Mouse (Mus musculus): ENCODE measurements around the gene Entpd8. TPM values are rescaled to one million over a fixed set of nuclear protein-coding genes. Genes with fewer than 3 reads are reported as not detected.

Entpd8 gene
- polyA plus RNA-seq (2016; fragmentation: Nextera tagmentation; extraction: Ambion mirVana) = not detected in 2 replicates

DNA sequence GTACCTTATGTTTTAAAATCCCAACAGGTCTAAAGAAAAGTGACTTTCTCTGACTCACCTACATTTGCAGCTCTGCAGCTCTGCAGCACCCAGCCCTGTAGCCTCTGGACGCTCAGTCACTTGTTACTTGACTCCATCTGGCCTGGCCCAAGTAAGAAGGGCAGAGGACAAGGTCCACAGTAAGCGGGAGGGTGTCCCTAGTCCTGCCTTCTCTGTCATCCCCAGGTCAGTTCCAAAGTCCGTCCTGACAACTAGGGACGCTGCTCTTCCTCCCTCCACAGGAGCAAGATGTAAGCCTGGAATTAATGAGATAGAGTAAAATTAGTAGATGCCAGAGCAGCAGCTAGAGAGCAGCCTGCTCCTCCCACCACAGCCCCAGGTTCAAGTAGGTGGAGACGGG, at the start of gene Entpd8:
Entpd8 (plus strand) TSS at position 229 of the 400 bp plus-strand sequence.
- no peaks in the 10 kb centered on the region for H3K4me1 ChIP-seq
- no peak within 1 kb of the TSS for H3K27ac ChIP-seq
- H3K4me2 ChIP-seq (replicated peaks) = no peak within 1 kb of the TSS
- ATAC-seq (ENCODE audit: low FRiP score, low read depth) = no peak
- no peak within 1 kb of the TSS for H3K9ac ChIP-seq
- no peaks in the 10 kb centered on the region for H3K36me3 ChIP-seq
- H3K9me3 ChIP-seq = no peaks in the 10 kb centered on the region
- 73% methylated on average over 5 of the region's 5 CpGs for WGBS
- no peak within 1 kb of the TSS for H3K4me3 ChIP-seq
- H3K27me3 ChIP-seq (replicated peaks) = no peaks in the 10 kb centered on the region

DNA sequence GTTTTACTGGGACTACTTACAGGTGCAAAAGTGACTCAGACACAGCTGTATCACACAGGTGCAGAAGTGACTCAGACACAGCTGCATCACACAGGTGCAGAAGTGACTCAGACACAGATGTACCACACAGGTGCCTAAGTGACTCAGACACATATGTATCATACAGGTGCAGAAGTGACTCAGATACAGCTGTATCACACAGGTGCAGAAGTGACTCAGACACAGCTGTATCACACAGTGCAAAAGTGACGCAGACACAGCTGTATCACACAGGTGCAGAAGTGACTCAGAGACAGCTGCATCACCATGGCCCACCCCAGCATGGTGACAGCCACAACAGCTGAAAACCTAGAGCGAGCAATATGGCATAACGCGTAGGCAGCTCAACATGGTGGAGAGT, 45.1 kb upstream of the Entpd8 start:
- no peak overlapping the region for H3K9ac ChIP-seq
- WGBS = 97% methylated on average over 4 of the region's 4 CpGs
- H3K36me3 ChIP-seq = no peaks in the 10 kb centered on the region
- H3K4me1 ChIP-seq = no peaks in the 10 kb centered on the region
- H3K27me3 ChIP-seq (replicated peaks) = no peaks in the 10 kb centered on the region
- no peak for ATAC-seq (ENCODE audit: low FRiP score, low read depth)
- H3K4me2 ChIP-seq (replicated peaks) = no peak overlapping the region
- no peak overlapping the region for H3K27ac ChIP-seq
- H3K4me3 ChIP-seq = no peak overlapping the region
- H3K9me3 ChIP-seq = no peaks in the 10 kb centered on the region

DNA sequence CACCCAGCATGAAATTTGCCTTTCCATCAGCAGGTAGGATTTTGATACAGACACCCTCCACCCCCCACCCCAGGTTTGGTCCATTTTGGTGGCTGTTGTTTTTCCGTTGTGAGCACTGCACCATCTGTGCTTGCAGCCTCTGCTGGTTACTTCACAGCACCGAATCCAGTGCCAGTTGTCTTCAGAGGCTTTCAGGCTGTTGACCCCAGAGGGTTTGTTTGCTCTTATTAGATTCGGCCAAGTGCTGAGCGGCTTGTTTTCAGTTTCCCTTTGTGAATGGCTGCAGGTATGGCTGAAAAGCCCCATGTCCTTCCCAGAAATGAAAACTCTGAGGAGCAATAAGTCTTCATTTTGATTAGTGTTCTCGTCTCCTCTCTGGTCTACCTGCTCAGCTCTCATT, 40.0 kb upstream of the Entpd8 start:
- no peaks in the 10 kb centered on the region for H3K9me3 ChIP-seq
- H3K4me1 ChIP-seq = no peaks in the 10 kb centered on the region
- no peak for ATAC-seq (ENCODE audit: low FRiP score, low read depth)
- no peak overlapping the region for H3K4me2 ChIP-seq (replicated peaks)
- no peak overlapping the region for H3K27ac ChIP-seq
- H3K27me3 ChIP-seq (replicated peaks) = no peaks in the 10 kb centered on the region
- H3K36me3 ChIP-seq = no peaks in the 10 kb centered on the region
- H3K4me3 ChIP-seq = no peak overlapping the region
- WGBS = 90% methylated on average over 5 of the region's 5 CpGs
- no peak overlapping the region for H3K9ac ChIP-seq

DNA sequence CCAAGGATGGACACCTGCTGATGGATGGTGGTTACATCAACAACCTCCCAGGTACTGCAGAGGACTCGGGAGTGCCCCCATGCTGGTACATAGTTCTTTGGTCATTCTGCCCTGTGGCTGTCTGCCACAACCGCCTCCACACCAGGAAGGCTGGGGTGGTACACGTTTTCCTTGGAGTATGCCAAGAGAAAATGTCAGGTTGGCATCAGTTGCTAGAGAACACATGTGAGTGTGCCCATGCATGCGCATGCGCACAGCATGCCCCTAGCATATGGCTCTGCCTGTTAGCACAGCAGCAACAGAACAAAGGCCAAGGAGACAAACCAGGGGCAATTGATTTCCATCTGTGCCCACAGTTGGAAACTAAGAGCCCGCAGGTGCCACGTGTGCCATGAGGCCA, 29.2 kb upstream of the Entpd8 start:
- WGBS = 90% methylated on average over 7 of the region's 7 CpGs

DNA sequence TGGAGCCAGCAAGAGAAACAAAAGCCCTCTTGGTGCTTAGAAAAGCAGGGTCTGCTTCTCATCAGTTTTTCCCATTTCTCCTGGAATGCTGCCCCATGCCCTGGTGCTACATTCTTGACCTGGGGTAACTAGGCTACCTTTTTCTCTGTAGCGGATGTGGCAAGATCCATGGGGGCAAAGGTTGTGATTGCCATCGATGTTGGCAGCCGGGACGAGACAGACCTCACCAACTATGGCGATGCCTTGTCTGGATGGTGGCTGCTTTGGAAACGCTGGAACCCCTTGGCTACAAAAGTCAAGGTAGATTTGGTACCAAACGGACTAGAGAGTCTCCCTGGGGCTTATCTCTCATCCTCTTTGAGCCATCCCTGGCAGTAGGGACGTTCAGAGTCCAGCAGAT, 28.7 kb upstream of the Entpd8 start:
- Histone ChIP-seq H3K9me3 (no peaks in the 10 kb centered on the region), H3K4me3 (no peak overlapping the region), H3K27ac (no peak overlapping the region), H3K27me3 (replicated peaks) (no peaks in the 10 kb centered on the region), H3K4me2 (replicated peaks) (no peak overlapping the region), H3K36me3 (peaks cover 3% of the 10 kb centered on the region; the same call in 1 of the 2 replicates), H3K9ac (no peak overlapping the region), H3K4me1 (peaks cover 14% of the 10 kb centered on the region)
- no peak for ATAC-seq (ENCODE audit: low FRiP score, low read depth)
- WGBS = 89% methylated on average over 8 of the region's 8 CpGs

More for the DNA sequence above, 29.2 kb upstream of the Entpd8 start:
- Histone ChIP-seq H3K9ac (no peak overlapping the region), H3K4me1 (peaks cover 14% of the 10 kb centered on the region), H3K36me3 (peaks cover 3% of the 10 kb centered on the region; the same call in 1 of the 2 replicates), H3K27ac (no peak overlapping the region), H3K9me3 (no peaks in the 10 kb centered on the region), H3K4me3 (no peak overlapping the region), H3K4me2 (replicated peaks) (no peak overlapping the region), H3K27me3 (replicated peaks) (no peaks in the 10 kb centered on the region)
- ATAC-seq (ENCODE audit: low FRiP score, low read depth) = no peak

DNA sequence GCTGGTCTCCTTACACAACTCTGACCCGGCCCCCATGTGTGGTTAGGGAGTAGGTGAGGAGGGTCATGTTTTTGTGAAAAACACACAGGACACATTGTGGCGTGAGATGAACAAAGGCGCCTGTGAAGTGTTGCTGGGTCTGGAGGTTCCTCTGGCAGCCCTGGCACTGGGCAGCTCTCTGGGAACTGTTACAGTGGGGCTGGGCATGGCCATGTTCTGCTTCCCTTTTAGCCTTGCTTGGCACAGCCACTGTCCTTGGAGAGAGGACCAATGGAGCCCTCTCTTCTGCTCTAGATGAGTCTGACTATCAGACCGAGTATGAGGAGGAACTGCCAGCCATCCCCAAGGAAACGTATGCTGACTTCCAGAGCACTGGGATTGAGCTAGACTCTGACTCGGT, 27.0 kb upstream of the Entpd8 start:
- Histone ChIP-seq H3K4me1 (peaks cover 14% of the 10 kb centered on the region), H3K4me3 (no peak overlapping the region), H3K4me2 (replicated peaks) (no peak overlapping the region), H3K27me3 (replicated peaks) (no peaks in the 10 kb centered on the region), H3K9me3 (no peaks in the 10 kb centered on the region), H3K9ac (no peak overlapping the region), H3K36me3 (peaks cover 15% of the 10 kb centered on the region), H3K27ac (no peak overlapping the region)
- 91% methylated on average over 6 of the region's 6 CpGs for WGBS
- no peak for ATAC-seq (ENCODE audit: low FRiP score, low read depth)

GRCm38 (mm10) chr2:25054221-25055067, 25.7 kb upstream of the Entpd8 start, which contains the start of gene Nsmf:
Gene Nsmf (plus strand): TSS chr2:25054355.
- H3K27me3 ChIP-seq (replicated peaks) = no peaks in the 10 kb centered on the region
- H3K4me2 ChIP-seq (replicated peaks) = peak within 1 kb of the TSS; percentile 92
- H3K9ac ChIP-seq = peak within 1 kb of the TSS; percentile 80
- no peaks in the 10 kb centered on the region for H3K9me3 ChIP-seq
- ATAC-seq (ENCODE audit: low FRiP score, low read depth) = peak; percentile 93
- peaks cover 25% of the 10 kb centered on the region for H3K36me3 ChIP-seq
- H3K27ac ChIP-seq = no peak within 1 kb of the TSS
- peaks cover 14% of the 10 kb centered on the region for H3K4me1 ChIP-seq
- 5% methylated on average over 47 of the region's 47 CpGs for WGBS
- peak within 1 kb of the TSS; percentile 88 for H3K4me3 ChIP-seq

DNA sequence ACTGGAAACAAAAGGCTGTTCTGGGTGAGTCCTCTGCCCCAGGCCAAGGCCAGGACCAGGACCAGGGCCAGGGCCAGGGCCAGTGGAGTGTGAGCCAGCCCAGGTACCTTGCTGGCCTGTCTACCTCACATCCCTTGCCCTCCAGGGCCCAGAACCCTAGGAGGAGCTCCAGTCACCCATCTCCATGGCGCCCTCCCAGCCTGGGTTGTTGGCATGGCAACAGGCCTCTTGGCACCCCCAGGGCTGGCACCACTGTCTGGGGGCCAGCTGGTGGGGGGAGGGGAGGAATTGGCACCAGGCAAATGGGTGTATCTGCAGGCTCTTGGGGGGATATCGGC, 25.1 kb upstream of the Entpd8 start:
- H3K27me3 ChIP-seq (replicated peaks) = no peaks in the 10 kb centered on the region
- no peak overlapping the region for H3K27ac ChIP-seq
- ATAC-seq (ENCODE audit: low FRiP score, low read depth) = peak; percentile 29
- peaks cover 14% of the 10 kb centered on the region for H3K4me1 ChIP-seq
- peak overlapping the region; percentile 88 for H3K4me3 ChIP-seq
- H3K9ac ChIP-seq = peak overlapping the region; percentile 80
- 59% methylated on average over 2 of the region's 2 CpGs for WGBS
- peaks cover 31% of the 10 kb centered on the region for H3K36me3 ChIP-seq
- H3K9me3 ChIP-seq = no peaks in the 10 kb centered on the region
- peak overlapping the region; percentile 92 for H3K4me2 ChIP-seq (replicated peaks)

DNA sequence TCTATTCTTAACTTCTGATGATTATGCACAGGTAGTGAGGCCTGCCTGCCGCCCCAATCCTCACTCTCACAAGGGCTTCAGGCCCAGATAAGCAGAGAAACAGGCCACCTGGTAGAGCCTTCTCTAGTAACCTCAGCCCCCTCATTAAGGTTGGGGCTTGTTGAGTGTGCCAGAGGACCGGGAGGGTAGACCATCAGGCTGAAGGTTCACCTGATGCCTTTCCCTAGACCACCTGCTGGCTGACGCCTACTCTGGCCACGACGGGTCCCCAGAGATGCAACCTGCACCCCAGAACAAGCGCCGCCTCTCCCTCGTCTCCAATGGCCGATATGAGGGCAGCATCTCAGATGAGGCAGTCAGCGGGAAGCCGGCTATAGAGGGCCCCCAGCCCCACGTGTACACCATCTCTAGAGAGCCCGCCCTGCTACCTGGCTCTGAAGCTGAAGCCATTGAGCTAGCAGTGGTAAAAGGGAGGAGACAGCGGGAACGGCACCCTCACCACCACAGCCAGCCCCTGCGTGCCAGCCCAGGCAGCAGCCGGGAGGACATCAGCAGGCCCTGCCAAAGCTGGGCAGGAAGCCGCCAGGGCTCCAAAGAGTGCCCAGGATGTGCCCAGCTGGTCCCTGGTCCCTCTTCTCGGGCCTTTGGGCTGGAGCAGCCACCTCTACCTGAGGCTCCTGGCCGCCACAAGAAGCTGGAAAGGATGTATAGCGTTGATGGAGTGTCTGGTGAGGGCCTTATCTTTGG, 24.5 kb upstream of the Entpd8 start:
- Histone ChIP-seq H3K9ac (peak overlapping the region; percentile 80), H3K4me1 (peaks cover 14% of the 10 kb centered on the region), H3K36me3 (peaks cover 36% of the 10 kb centered on the region), H3K4me2 (replicated peaks) (peak overlapping the region; percentile 92), H3K27ac (no peak overlapping the region), H3K4me3 (peak overlapping the region; percentile 88), H3K27me3 (replicated peaks) (no peaks in the 10 kb centered on the region), H3K9me3 (no peaks in the 10 kb centered on the region)
- no peak for ATAC-seq (ENCODE audit: low FRiP score, low read depth)
- WGBS = 92% methylated on average over 21 of the region's 21 CpGs

GRCm38 (mm10) chr2:25058926-25059325, 21.2 kb upstream of the Entpd8 start:
- Histone ChIP-seq H3K27ac (no peak overlapping the region), H3K9ac (no peak overlapping the region), H3K4me2 (replicated peaks) (no peak overlapping the region), H3K36me3 (peaks cover 63% of the 10 kb centered on the region), H3K27me3 (replicated peaks) (no peaks in the 10 kb centered on the region), H3K9me3 (no peaks in the 10 kb centered on the region), H3K4me3 (no peak overlapping the region), H3K4me1 (peaks cover 14% of the 10 kb centered on the region)
- WGBS = 88% methylated on average over 7 of the region's 7 CpGs
- no peak for ATAC-seq (ENCODE audit: low FRiP score, low read depth)

- Histone ChIP-seq H3K27me3 (replicated peaks) (no peaks in the 10 kb centered on the region), H3K4me1 (no peaks in the 10 kb centered on the region), H3K4me2 (replicated peaks) (no peak overlapping the region), H3K36me3 (peaks cover 44% of the 10 kb centered on the region), H3K9me3 (no peaks in the 10 kb centered on the region), H3K27ac (no peak overlapping the region), H3K4me3 (no peak overlapping the region), H3K9ac (no peak overlapping the region)
- WGBS = 98% methylated on average over 5 of the region's 5 CpGs
- ATAC-seq (ENCODE audit: low FRiP score, low read depth) = no peak
These were observed 16.6 kb upstream of the Entpd8 start for GRCm38 (mm10) chr2:25063523-25063922.

- WGBS = 96% methylated on average over 1 of the region's 1 CpGs
- Histone ChIP-seq H3K27me3 (replicated peaks) (no peaks in the 10 kb centered on the region), H3K9me3 (no peaks in the 10 kb centered on the region), H3K4me1 (no peaks in the 10 kb centered on the region), H3K4me3 (no peak overlapping the region), H3K4me2 (replicated peaks) (no peak overlapping the region), H3K36me3 (peaks cover 39% of the 10 kb centered on the region), H3K27ac (no peak overlapping the region), H3K9ac (no peak overlapping the region)
- ATAC-seq (ENCODE audit: low FRiP score, low read depth) = no peak
These were observed 15.8 kb upstream of the Entpd8 start for GRCm38 (mm10) chr2:25064285-25064684.

Data from neural tube, embryonic 12.5 days (tissue).